Mouse (Mus musculus) thymus, adult 2 months (tissue): ENCODE measurements around the gene Slc40a1. TPM values are rescaled to one million over a fixed set of nuclear protein-coding genes. Genes with fewer than 3 reads are reported as not detected.

Experiments used
- DNase-seq: peaks from one replicate; pipeline ENCODE4 v3.0.0; 2021
- H3K27ac ChIP-seq: fragments of 200-500 bp; 2 replicates; pipeline ENCODE4 v1.5.1; 2012; ENCODE audit warnings: low read length, control low read depth; ENCODE audit not compliant: control insufficient read depth, insufficient read depth
- H3K27me3 ChIP-seq: fragments of 200-500 bp; 2 replicates; pipeline ENCODE4 v1.6.1; 2012; ENCODE audit warnings: mild to moderate bottlenecking, low read length, moderate library complexity, mixed read lengths; ENCODE audit not compliant: control insufficient read depth, insufficient read depth
- H3K36me3 ChIP-seq: fragments of 200-500 bp; 2 replicates; pipeline ENCODE4 v1.6.1; 2012; ENCODE audit warnings: mild to moderate bottlenecking, low read length, moderate library complexity; ENCODE audit not compliant: control insufficient read depth, insufficient read depth
- H3K4me1 ChIP-seq: fragments of 200-500 bp; replicated peaks from 2 replicates; pipeline ENCODE4 v1.6.1; 2012; ENCODE audit warnings: low read length; ENCODE audit not compliant: control insufficient read depth, insufficient read depth
- H3K4me3 ChIP-seq: fragments of 200-500 bp; 2 replicates; pipeline ENCODE4 v1.5.1; 2012; ENCODE audit warnings: mild to moderate bottlenecking, low read length, control low read depth, moderate library complexity; ENCODE audit not compliant: control insufficient read depth, insufficient read depth
- CTCF ChIP-seq: fragments of 200-500 bp; IDR thresholded peaks from 2 replicates; pipeline ENCODE4 v1.5.1; 2012; ENCODE audit warnings: mild to moderate bottlenecking, control low read depth, low read length, moderate library complexity, borderline replicate concordance; ENCODE audit not compliant: control insufficient read depth, poor library complexity, insufficient read depth; ENCODE audit errors: extremely low read depth
- POLR2A ChIP-seq: fragments of 200-500 bp; IDR thresholded peaks from 2 replicates; pipeline ENCODE4 v1.6.1; 2012; ENCODE audit warnings: mild to moderate bottlenecking, low read length, control low read depth, moderate library complexity; ENCODE audit not compliant: control insufficient read depth, poor library complexity, insufficient read depth; ENCODE audit errors: extremely low read depth
- WGBS: fragments of 180-500 bp; shearing (Covaris S2); methylation state at CpG from one replicate; pipeline ENCODE4 v1.1.7; 2018; 5-methylcytosine and 5-hydroxymethylcytosine counted together
- polyA plus RNA-seq: library from polyadenylated mRNA; depleted of rRNA; stranded (reverse); fragments of >200 nt; gene quantifications from 2 replicates; pipeline ENCODE4 v1.2.3, GENCODE M21; 2012

The Slc40a1 gene
- polyA plus RNA-seq, 1 experiment, result 14.2 TPM

DNA sequence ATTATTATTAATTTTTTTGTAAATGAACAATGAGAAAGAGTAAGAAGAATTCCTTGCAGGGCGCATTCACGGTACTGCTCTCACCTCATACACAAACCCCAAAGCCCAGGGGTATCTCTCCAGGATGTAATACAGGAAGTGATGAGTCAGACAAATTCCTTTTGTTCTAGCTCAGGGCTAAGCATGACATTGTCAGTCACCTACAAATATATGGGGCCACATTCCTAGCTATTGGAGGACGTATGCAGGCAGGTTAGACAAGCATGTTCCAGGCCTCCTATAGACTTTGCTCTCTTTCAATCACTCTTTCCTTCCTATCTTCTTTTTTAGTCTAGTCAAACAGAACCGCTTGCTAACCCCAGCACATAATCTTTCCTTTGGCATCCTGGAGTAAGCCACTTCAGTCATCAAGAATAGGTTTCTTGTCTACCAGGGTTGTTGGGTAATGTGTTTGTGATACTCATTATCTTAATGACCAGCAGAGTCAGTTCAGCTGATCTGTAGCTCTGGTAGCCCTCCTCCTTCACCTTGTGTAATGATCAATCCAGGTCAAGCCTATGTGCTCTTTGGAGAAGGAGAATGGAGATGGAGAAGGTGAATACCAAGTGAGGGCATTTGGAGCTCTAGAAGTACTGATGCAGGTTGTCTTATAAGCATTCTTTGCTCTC, 9.1 kb downstream of the Slc40a1 start:
- H3K4me3 ChIP-seq, result no peak overlapping the region
- 78% methylated on average over 4 of the region's 4 CpGs for WGBS
- no peak overlapping the region for H3K27ac ChIP-seq
- TF ChIP-seq CTCF, result no peak
- no peak for TF ChIP-seq POLR2A
- H3K27me3 ChIP-seq, result no peaks in the 10 kb centered on the region
- H3K4me1 ChIP-seq, result no peaks in the 10 kb centered on the region
- H3K36me3 ChIP-seq, result no peaks in the 10 kb centered on the region
- no peak for DNase-seq

DNA sequence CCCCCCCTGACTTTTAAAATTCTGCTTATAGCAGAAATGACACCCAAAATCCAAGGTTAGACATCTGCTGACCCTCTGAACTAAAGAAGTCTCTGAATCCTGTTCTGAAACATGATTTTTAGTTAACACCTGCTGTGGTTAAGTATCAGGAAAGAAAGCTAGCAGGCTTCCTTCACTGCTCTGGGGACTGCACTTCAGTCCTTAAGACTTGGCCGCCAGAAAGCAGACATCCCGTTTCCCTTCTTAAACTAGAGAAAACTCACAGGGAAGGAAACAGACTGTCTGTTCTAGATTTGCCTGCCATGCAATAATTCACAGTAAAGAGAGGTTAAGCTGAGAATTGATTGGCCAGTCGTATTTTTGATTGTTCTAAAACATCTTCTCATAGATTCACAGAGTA, 10.1 kb downstream of the Slc40a1 start:
- no peaks in the 10 kb centered on the region for H3K4me1 ChIP-seq
- H3K4me3 ChIP-seq, result no peak overlapping the region
- no peak overlapping the region for H3K27ac ChIP-seq
- TF ChIP-seq CTCF (no peak), POLR2A (no peak)
- H3K27me3 ChIP-seq, result no peaks in the 10 kb centered on the region
- no peak for DNase-seq
- H3K36me3 ChIP-seq, result no peaks in the 10 kb centered on the region
- WGBS, result 18% methylated on average over 3 of the region's 3 CpGs

DNA sequence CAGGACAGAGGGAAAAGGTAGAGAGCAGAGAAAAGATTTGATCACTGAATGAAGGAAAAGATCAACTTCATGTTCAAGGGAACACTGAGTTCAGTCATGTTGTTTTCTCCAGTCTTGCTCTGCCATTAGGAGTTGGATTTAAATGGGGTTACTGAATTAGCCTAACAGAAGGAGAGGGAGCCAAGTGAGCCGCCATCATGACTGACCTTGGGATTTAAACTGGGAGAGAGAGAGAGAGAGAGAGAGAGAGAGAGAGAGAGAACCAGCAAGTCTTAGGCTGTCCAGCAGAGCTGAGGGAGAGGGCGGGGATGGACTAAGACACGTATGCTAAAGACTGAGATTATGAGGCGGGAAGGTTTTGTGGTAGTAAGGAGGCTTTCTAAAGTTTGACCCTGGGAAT, 12.1 kb downstream of the Slc40a1 start:
- H3K4me1 ChIP-seq, result no peaks in the 10 kb centered on the region
- WGBS, result over 99% methylated on average over 4 of the region's 4 CpGs
- no peak overlapping the region for H3K27ac ChIP-seq
- H3K27me3 ChIP-seq, result no peaks in the 10 kb centered on the region
- DNase-seq, result no peak
- TF ChIP-seq POLR2A (no peak), CTCF (no peak)
- H3K36me3 ChIP-seq, result no peaks in the 10 kb centered on the region
- H3K4me3 ChIP-seq, result no peak overlapping the region

DNA sequence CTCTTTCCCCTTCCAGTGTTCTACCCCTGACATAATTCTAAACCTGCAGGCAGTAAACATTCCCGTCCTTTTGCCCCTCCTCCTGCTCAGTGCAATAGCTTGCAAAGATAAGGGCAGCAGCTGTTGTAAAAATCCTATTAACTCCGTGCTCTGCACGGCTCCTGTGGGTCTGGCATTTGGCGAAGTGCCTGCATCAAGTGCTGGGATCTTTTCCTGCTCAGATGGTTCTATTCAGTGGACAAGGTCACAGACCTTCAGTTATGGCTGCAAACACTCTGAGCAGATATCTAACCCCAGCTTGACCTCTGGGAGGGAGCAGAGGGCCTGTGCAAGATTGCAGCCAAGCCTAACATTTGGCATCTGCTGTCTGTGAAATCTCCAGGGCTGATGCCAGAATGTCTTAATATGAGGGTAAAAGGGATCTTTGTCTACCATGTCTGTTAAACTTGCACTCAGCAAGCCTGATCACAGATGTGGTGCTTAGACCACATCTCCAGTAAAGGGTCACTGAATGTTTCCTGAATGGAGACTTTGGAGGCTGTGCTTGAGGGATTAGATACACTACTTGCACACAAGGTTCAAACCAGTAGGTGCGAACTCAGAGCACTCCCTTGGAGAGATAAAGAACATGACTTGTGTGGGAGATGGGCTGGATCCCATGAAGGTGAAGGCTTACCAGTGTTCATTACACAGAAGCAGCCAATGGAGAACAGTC, 21.1 kb downstream of the Slc40a1 start:
- H3K27ac ChIP-seq, result no peak overlapping the region
- no peak for DNase-seq

DNA sequence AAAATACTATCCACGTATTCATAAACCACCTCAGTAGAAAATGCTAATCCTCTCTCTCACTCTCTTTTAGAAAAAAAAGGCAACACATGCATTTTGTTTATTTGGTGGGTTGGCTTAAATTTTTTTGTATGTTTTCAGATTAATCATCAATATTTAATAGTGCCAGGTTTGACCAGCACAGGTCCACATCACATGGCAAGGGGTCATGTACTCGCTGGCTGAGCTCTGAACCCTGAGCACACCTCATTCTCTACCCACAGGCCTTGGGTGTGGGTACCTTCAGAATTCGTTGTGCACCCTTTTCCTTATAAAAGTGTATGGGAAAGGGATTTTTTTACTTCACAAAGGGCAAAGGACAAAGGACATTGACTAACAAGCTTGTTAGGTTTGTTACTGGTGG, 22.2 kb downstream of the Slc40a1 start:
- no peaks in the 10 kb centered on the region for H3K4me1 ChIP-seq
- 91% methylated on average over 3 of the region's 3 CpGs for WGBS
- H3K4me3 ChIP-seq, result no peak overlapping the region

More for the DNA sequence above, 21.1 kb downstream of the Slc40a1 start:
- Histone ChIP-seq H3K36me3 (no peaks in the 10 kb centered on the region), H3K4me1 (no peaks in the 10 kb centered on the region), H3K4me3 (no peak overlapping the region), H3K27me3 (no peaks in the 10 kb centered on the region)
- 88% methylated on average over 5 of the region's 5 CpGs for WGBS
- TF ChIP-seq POLR2A (no peak), CTCF (no peak)

DNA sequence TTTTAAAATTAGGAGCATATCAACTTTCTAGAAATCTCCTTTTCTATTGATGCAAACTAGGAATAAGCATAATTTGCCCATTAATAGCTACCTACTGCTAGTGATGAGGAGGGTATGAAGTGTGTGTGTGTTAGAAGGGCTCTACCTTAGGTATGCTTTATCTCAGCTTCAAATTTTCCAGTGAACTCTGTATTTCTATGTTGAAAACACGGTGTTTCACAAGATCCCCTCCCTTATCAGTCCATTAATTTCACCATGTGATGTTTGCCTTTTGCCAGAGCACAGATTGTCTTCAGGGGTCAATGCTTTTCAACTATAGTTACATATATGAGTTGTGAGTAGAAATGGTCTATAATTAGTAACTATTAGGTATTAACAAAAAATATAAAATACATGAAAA, 28.3 kb downstream of the Slc40a1 start:
- no peak overlapping the region for H3K4me3 ChIP-seq
- H3K4me1 ChIP-seq, result no peaks in the 10 kb centered on the region
- H3K36me3 ChIP-seq, result no peaks in the 10 kb centered on the region
- DNase-seq, result no peak
- no peak for TF ChIP-seq CTCF
- no peak for TF ChIP-seq POLR2A
- H3K27me3 ChIP-seq, result no peaks in the 10 kb centered on the region
- no peak overlapping the region for H3K27ac ChIP-seq
- 81% methylated on average over 1 of the region's 1 CpGs for WGBS

More for the DNA sequence above, 22.2 kb downstream of the Slc40a1 start:
- Histone ChIP-seq H3K27me3 (no peaks in the 10 kb centered on the region), H3K27ac (no peak overlapping the region), H3K36me3 (no peaks in the 10 kb centered on the region)
- DNase-seq, result no peak
- TF ChIP-seq CTCF (no peak), POLR2A (no peak)
